Mouse (Mus musculus) hindlimb bud, embryonic 11.5 days (tissue): ENCODE results near the gene Alg9.

Experiments
- DNase-seq: peaks from one replicate; pipeline ENCODE4 v3.0.0-alpha.2; 2012; ENCODE audit warnings: low read depth, low spot score; ENCODE audit errors: extremely low spot score

Gene Alg9

DNA sequence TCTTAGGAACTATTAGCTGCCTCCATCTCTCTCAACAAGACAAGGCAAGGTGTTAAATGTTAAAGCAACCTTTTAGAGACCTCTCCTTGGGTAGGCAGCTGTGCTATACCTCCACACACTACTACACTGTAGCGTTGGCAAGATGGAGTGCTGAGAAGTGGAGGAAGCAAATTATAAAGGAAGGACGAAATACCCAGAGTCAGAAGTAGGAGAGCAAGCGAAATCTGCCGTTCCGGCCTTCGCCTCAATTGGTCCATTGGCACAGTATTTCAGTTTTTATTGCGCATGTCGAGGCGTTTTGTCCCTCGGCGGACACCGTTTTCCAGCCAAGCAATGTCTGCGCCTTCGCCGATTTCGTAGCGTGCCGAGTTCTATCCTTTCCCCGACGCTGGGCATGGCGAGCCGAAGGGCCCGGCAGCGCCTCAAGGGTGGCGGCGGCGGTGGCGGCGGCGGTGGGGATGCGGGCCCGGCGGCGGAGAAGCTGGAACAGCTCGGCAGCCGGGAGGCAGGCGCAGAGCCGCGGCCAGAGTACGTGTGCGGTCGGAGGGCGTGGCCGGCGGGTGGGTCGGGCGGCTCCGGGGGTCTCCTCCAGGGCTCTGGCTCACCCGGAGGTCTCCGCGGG, at the start of gene Alg9, which contains the start of gene 1110032A03Rik:
TSS of gene Alg9 (plus strand) at position 29 of the 622 bp plus-strand sequence.
TSS of gene 1110032A03Rik (minus strand) at position 530 of the 622 bp plus-strand sequence.
- peak; percentile 62 for DNase-seq

DNA sequence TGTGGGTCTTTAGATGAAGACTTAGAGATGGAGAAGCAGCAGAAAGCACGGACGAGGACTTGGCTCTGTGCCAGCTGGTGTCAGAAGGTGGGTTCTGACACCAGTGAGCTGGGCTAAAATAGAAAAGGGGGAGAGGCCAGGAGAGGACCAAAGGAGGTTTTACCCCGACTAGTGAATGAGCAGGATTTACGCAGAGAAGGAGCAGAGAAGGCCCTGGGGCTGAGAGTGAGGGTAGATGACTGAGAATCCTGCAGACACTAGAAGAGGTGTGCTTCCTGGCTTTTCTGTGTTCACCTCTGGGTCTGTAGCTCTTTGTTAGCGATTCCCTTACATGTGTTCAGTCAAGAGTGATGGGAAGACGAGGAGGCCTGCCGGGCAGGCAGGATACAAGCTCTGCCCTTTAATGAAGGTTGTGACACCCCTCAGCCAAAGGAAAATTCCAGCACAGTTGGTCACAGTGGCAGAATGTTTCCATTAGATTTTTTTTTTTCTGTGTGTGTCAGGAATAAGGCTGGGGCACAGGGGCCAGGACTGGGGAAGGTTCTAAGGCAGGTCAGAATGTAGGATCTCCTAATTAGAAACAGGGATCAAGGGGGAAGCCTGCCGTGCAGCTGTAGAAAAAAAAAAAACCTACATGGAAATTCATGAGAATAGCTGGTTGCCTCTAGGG, 48.8 kb upstream of the Alg9 start:
- DNase-seq, result no peak

DNA sequence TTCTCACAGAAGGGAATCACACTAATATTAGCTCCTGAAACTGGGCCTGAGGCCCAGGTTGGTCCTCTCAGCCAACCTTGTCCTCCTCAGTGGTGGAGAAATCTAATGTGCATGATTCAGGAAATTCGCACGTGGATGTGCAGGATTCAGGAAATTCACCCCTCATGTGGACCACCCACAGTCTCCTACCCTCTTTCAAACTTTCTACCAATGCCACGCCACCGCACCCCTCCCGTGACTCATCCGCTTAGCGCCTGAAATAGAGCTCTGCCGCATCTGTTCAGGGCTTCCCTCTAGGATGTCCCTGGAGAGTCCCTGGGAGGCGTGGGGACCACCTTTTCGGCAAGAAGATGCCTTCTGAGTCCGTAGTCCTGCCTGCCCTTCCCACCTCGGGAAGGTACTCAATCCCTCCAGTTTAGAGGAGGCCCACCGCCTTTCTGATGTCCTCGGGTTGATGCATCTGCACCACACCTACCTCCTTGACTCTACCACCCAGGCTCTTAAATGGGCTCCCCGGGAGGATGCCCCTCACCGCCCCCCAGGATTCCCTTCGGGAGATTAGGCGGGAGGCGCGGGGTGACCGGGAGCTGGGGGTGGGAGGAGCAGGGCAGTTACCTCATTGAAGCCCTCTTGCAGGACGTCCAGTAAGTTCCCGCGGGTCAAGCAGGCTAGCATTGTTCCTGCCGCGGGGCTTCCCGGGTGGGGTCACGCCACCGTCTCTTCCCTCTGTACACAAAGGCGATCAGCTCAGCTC, 47.5 kb upstream of the Alg9 start:
- DNase-seq, result no peak

DNA sequence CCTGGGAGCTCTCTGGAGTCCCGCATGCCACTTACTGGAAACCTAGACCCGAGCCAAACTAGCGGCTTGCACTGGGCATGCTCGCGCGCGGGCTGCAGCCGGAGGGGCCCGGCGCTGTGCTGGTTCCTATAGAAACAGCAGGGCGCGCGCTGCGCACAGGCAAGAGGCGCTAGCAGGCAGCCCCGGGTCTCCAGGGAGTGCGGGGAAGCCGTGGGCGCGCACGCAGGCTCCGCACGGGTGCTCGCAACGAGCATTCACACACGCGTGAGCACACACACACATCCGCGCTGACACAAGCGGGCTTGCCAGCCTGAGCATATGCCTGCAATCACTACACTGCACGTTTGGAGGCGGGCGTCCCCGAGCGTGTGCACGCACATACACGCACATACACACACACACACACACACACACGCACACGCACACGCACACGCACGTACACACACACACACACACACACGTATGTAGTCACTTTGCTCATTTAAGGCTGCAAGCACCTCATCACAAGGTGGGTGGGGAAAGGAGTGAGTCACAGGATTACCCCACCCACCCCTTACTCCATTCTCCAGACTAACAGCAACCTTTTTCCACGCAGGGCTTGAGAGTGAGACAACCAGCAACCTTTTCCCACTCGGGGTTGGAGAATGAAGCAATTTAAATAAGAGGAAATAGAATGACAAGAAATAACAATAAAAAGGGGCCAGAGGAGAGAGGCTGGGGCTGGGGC, 46.7 kb upstream of the Alg9 start:
- no peak for DNase-seq

DNA sequence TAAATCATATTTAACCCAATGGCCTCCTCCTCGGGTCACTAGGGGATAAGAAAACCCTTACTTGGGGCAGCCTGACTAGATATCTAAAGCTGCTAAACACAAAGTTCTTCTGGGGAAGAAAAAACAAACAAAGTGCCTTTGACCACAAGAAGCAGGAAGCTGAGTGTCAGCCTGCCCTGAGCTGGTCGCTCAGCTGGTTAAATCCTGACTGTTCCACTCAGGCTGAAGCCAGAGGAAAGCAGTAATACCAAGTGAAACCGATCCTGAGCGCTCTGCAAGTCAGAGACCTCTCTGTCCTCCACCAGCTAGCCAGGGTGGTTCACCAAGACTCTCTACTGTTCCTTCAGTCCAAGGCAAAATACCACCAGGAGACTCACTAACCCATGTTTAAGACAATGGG, 45.2 kb upstream of the Alg9 start:
- DNase-seq, result no peak

DNA sequence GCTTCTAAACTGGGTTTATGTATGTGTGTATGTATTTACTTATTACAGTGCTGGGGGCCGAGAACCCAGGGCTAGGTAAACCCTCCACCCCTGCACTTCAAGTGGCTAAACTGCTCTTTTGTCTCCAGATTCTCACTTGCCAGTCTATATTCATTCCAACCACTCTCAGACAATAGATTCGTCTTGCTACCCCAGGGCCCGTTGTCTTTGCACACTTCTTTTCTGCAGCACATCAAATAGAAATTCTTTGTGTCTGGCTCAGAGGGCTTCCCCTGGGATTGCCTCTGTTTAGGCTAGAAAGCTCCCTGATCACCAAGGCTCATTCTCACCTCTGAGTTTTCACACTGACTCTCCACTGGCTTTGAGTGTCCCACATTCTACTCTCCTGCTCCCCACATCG, 42.3 kb upstream of the Alg9 start:
- DNase-seq, result no peak

DNA sequence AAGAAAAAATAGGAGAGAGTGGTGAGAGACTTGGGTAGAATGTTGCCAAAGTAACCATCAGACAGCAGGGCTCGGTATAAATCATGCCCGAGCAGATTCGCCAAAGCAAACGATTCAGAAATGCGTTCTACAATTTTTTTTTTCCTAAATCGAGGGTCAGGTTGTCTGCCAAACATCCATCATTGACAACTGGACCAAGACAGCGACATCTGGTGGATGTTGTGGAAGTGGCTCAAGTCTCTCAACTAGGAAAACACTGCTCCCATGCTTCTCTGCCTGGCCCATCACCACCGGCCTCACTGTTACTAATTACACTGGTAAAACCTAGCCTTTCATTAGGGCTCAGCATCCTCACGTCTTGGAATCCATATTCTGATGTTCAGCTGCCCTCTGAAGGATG, 39.8 kb upstream of the Alg9 start:
- DNase-seq, result no peak

DNA sequence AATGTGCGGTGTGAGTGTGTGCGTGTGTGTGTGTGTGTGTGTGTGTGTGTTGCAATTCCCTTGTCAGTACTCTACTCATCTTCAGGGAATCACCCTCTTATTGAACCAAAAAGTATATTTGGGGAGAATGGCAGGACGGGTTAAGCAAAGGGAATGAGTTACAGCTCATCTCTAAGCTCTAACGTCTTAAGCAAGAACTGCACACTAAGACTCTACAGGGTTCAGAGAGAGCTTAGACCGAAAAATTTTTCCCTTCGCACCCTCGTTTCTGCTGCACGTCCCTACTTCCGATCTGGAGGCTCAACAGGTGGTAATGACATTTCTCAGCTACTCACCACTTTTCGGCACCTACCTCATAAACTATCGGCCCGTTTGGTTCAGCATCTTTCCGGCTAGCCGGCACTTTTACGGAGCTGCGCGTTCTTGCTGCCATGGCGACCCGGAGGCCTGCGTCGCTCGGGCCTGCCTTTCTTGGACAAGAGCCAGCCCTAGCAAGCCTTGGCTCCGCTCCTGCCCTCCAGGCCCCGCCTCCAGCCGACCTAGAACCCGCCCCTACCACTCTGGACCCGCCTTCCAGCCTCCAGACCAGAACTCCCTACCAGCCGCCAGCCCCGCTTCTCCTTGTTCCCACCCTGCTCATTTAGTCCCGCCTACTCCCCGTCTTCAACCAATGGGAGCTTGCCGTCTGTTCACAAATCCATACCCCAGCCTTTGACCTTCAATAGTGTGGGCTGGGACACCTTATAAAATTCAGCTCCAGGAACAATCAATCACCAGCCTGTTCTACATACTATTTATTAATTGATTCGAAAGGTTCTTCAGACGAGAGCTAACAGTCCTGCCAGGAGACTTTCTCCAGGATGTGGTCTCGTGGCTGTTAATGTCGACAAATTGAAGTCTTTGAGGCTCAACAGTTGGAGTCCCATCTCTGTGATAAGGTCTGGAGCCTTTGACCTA, 35.6 kb upstream of the Alg9 start, which contains the start of gene Dixdc1:
TSS of gene Dixdc1 (minus strand) at position 604 of the 957 bp plus-strand sequence.
- DNase-seq, result no peak

DNA sequence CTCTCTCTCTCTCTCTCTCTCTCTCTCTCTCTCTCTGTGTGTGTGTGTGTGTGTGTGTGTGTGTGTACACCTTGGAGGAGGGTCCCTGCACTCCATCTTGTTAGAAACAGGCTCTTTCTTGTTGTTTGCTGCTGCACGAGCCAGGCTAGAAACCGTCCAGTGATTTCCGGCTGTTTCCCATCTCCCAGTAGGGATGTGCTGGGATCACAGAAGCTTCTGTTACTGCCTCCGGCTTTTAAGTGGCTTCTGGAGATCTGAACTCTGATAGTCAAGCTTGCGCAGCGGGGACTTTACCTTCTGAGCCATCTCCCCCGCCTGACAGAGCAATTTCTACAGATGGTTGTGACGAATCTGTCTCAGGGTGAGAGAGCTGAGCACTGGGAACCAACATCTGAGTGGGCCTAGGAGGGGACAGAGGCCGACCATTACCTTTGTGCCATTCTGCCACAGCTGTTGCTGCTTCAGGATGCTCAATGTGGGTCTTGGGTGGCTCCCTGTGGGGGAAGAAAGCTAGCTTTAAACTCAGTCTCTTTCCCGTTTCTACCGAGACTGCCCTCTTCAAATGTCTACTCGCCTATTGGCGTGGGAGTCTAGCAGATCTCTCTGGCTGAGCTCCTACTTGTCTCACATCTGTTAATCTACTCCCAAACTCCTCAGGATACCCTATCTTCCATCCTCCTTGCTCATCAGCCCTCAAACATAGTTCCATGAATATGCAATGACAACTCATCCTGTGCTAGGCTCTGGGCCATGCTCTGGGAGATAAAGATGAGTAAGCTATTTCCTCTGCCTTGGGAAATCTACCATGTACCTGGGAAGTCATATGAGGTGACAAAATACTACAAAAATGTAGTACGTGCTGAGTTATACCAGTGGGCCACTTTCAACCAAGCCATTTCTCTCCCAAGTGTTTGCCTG, 33.7 kb upstream of the Alg9 start:
- DNase-seq, result no peak

DNA sequence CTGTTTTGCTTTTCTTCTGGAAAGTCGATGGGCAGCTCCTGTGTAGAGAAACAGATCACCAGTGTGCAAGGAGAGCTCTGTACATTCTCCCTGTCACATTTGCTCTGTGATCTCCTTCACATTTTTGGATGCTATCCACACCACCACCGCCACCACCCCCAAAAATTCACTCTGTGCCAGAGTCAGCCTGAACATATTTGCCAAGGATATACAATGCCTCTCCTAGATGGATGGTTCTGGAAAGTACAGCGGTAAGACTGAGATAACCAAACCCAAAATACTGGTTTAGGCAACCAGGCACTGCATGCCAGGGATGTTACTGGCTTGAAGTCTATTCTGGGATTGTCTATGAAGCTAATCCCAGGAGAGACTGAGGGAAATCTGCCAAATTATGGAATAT, 32.6 kb upstream of the Alg9 start:
- no peak for DNase-seq

DNA sequence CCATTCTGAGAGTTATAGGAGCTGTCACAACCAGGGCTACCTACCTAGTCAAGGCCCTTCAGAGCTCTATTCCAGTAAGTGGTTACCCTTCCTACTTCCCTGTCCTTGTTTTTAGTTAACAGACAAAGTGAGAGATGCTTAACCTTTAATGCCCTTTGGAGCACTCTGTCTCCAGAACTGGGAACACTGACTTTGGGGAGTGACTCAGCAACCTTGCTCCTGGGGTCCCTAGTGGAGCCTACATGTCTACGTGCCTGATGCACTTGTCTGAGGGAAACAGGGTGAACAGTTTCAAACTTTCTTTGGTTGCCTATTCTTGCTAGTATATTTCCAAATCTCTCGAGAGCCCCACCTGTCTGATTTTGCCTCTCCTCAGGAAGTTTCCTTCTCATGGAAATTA, 32.1 kb upstream of the Alg9 start:
- no peak for DNase-seq

DNA sequence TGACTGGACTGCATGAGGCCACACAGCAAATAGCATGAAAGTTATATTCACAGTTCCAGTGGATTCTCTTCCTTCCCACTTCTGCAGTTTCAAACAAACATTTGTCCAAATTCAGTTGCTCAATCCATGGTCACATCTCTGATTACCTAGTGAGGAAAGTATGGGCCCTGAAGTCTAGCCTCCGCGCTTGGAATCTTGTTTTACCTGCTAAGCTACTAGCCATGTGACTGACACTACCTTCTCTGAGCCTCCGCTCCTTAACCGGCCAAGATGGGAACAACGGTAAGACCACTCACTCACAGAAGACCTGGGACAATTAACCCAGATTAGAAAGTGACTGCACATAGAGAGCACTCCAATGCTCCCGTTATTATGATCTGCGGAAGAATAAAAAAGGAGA, 29.0 kb upstream of the Alg9 start:
- no peak for DNase-seq

DNA sequence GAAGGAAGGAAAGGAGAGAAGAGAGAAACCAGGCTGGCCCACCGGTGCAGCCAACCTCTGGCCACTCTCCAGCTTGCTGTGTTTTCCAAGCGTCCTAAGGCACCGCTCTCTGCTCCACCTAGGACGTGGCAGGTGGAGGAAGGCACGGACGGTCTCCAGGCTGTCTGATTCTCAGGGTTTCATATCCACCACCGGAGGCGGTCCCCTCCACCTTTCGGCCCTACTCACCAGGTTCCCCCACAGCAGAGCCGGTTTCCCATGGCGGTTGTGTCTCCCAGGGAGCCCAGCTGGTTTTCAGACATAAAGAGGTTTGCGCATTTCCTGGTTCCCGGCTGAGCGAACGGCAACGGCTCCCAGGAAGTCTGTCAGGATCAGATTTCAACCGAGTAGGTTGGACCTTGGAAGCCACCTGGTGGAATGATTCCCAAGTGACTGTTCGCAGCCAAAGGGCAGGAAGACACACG, 28.6 kb upstream of the Alg9 start, which contains the start of gene 2310030G06Rik:
TSS of gene 2310030G06Rik (minus strand) at position 323 of the 464 bp plus-strand sequence.
- DNase-seq, result no peak

DNA sequence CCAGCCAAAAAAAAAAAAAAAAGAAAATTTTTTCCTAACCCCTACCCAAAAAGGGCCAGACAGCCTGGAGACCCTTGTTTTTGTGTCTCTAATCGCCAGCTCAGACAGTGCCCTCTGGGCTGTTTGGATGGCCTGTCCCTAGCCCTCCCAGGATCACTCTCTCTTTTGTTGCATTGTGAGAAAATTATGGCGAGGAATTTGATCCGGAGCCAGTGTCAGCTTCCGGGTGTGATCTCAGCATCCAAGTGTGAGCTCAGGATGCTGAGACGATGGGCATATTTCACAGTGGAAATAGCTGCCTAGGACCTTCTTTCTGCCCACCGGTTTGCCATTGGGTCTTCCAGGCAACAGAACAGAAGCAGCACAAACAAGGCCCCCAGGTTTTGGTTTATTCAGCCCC, 24.1 kb upstream of the Alg9 start:
- no peak for DNase-seq

DNA sequence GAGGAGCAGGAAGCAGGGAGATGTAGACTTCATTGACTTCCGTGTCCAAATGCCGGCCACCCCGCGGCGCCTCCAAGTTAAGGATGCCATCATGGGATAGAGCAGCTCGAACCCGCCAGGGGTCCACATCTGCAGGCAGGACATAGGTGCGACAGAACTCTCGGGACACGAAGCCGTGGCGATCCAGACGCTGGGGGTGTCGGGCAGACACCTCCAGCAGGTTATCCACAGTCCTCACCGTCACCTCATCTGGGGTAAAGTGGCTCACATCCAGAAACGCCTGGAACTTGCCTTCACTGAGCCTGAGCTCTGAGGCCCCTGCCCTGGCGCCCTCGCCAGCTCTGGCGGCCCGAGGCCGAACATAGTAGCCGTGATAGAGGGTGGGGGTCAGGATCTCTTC, 23.5 kb upstream of the Alg9 start, which contains the start of gene Cryab:
TSS of gene Cryab (plus strand) at position 3 of the 400 bp plus-strand sequence.
- DNase-seq, result no peak

DNA sequence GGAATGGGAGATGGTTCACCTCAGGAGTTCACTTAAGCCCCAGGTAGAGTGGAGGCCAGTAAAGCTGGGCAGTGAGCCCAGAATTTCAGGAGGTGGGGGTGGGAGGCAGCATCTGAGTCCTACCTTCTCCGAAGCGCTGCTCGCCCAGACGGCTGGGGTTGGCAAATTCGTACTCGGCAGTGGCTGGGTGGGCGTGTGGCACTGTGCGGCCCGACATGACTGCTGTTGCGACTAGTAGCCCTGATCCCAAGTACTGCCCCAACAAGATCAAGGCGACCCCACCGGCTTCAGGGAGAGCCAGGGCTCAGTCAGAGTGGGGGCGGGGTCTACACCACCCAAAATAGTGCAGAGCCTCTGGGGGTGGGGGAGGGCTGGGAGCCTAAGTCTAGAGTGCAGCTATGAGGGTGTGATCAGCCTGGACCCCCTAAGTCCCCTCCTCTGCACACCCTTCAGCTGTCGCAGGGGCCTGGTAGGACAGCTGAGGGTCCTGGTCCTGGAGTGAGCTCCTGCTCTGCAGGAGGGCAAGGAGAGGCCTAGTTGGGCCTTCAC, 22.7 kb upstream of the Alg9 start, which contains the start of gene Hspb2:
TSS of gene Hspb2 (minus strand) at position 301 of the 549 bp plus-strand sequence.
- no peak for DNase-seq

DNA sequence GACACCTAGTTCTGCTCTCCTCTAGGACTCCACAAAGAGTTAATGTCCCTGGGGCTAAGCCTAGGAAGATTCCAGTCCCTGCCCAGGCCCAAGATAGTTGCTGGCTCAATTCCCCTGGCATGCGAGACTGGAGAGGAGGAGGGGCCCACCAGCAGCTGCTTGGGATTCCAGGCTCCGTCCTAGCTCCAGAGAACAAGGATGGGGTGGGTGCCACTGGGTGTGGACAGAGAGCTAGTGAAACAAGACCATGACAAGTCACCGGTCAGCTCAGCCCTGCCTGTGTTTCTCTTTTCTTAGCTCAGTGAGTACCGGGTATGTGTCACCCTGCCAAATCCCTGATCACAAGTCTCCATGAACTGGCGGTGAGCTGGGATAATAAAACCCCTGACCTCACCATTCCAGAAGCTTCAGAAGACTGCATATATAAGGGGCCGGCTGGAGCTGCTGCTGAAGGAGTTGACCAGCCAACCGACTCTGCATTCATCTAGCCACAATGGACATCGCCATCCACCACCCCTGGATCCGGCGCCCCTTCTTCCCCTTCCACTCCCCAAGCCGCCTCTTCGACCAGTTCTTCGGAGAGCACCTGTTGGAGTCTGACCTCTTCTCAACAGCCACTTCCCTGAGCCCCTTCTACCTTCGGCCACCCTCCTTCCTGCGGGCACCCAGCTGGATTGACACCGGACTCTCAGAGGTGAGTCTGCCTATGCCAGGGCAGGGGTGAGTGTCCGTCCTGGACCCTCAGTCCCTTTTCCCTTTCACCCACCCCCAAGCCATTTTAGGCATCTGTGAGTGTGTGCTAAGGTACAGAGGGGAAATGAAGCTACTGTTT, 21.8 kb upstream of the Alg9 start:
- DNase-seq, result no peak

DNA sequence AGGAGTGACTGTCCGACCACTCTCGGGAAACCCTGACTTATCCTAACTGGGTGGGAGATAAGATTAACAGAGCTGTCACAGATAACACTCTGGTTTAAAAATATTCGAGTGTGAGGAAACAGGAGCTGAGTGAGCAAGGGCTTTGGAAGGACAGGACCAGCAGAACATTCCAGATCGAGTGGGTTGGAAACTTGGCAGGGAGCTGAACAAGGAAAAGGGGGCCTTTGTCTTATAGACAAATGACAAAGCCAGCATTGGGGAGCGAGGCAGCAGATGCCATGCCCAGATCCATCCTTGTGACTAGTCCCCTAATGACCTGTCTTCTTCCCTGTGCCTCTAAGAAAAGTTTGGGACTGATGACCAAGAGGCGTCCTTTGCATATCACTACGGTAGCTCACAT, 20.9 kb upstream of the Alg9 start:
- no peak for DNase-seq
